Mouse (Mus musculus) intestine, embryonic 14.5 days (tissue): ENCODE measurements around the gene Ttc29. TPM values are rescaled to one million over a fixed set of nuclear protein-coding genes. Genes with fewer than 3 reads are reported as not detected.

ENCODE experiments used
- ATAC-seq: fragments of 200-750 bp; cut with Nextera tagmentation; replicated peaks from 2 replicates; pipeline ENCODE4 v1.8.0; 2017; ENCODE audit warnings: low read depth, moderate number of reproducible peaks, moderate TSS enrichment, moderate library complexity; ENCODE audit not compliant: low FRiP score, low TSS enrichment
- DNase-seq: peaks from one replicate; pipeline ENCODE4 v3.0.0-alpha.2; 2018; ENCODE audit warnings: low spot score
- H3K27ac ChIP-seq: fragments of 300-500 bp; sonication (generic); 2 replicates; pipeline ENCODE4 v1.5.1; 2014; ENCODE audit warnings: low read depth, mild to moderate bottlenecking, control low read depth
- H3K27me3 ChIP-seq: fragments of 300-500 bp; sonication (generic); replicated peaks from 2 replicates; pipeline ENCODE4 v1.6.1; 2014; ENCODE audit warnings: low read length, control low read depth; ENCODE audit not compliant: control insufficient read depth, insufficient read depth
- H3K36me3 ChIP-seq: fragments of 300-500 bp; sonication (generic); 2 replicates; pipeline ENCODE4 v1.6.1; 2014; ENCODE audit warnings: low read length, control low read depth; ENCODE audit not compliant: control insufficient read depth, insufficient read depth
- H3K4me1 ChIP-seq: fragments of 300-500 bp; sonication (generic); replicated peaks from 2 replicates; pipeline ENCODE4 v1.6.1; 2014; ENCODE audit warnings: low read length, control low read depth, mixed read lengths; ENCODE audit not compliant: control insufficient read depth, insufficient read depth
- H3K4me2 ChIP-seq: fragments of 300-500 bp; sonication (generic); 2 replicates; pipeline ENCODE4 v1.6.1; 2014; ENCODE audit warnings: low read length
- H3K4me3 ChIP-seq: fragments of 300-500 bp; sonication (generic); 2 replicates; pipeline ENCODE4 v1.5.1; 2014; ENCODE audit warnings: low read depth, low read length, control low read depth, mixed read lengths
- H3K9ac ChIP-seq: fragments of 300-500 bp; sonication (generic); 2 replicates; pipeline ENCODE4 v1.6.1; 2014; ENCODE audit warnings: mild to moderate bottlenecking, low read length
- H3K9me3 ChIP-seq: fragments of 300-500 bp; sonication (generic); 2 replicates; pipeline ENCODE4 v1.6.1; 2016; ENCODE audit warnings: low read length, control low read depth; ENCODE audit not compliant: control insufficient read depth
- WGBS: fragments of 180-500 bp; shearing (Covaris S2); extraction: QIAGEN DNeasy Blood & Tissue Kit; methylation state at CpG from one replicate; pipeline ENCODE4 v1.1.7; 2014; 5-methylcytosine and 5-hydroxymethylcytosine counted together
- polyA plus RNA-seq: library from polyadenylated mRNA; unstranded; fragments of >200 nt; fragmentation: Nextera tagmentation; extraction: Ambion mirVana; gene quantifications from 2 replicates; pipeline ENCODE4 v1.2.1, GENCODE M21; 2014

Ttc29 gene
- polyA plus RNA-seq, 1 experiment from 2014 or later = not detected

DNA sequence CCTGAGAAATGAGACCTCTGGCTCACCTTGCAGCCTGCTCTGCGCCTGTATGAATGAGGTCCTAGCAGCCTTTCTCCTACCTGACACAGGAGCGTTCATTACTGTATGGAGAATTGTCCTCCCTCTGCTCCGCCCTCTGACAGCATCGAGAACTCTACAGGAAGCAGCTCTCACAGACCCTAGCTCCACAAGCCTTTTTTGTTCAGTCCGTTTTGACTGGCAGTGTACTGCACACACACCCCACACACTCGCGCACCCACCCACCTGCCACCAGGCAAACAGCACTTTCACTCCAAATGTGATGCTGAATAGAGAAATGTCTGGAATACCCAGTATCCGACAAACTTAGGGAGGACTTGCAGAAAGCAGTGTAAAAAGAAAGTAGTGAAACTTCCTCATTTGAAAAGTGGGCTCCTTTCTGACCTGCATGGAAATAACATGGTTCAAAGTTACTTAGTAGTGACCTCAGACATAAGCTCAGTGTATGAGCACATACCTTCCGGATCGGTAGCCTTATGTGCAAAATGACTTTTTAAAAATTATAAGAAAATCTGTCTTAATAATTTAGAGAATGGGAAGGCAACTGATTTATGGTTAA is 76.4 kb downstream of the Ttc29 start:
- ATAC-seq = no peak
- no peaks in the 10 kb centered on the region for H3K36me3 ChIP-seq
- H3K27me3 ChIP-seq = no peaks in the 10 kb centered on the region
- DNase-seq = no peak
- H3K9ac ChIP-seq = no peak overlapping the region
- H3K4me1 ChIP-seq = no peaks in the 10 kb centered on the region
- H3K4me2 ChIP-seq = no peak overlapping the region
- H3K4me3 ChIP-seq = no peak overlapping the region
- WGBS = 75% methylated on average over 10 of the region's 10 CpGs
- no peaks in the 10 kb centered on the region for H3K9me3 ChIP-seq
- H3K27ac ChIP-seq = no peak overlapping the region

DNA sequence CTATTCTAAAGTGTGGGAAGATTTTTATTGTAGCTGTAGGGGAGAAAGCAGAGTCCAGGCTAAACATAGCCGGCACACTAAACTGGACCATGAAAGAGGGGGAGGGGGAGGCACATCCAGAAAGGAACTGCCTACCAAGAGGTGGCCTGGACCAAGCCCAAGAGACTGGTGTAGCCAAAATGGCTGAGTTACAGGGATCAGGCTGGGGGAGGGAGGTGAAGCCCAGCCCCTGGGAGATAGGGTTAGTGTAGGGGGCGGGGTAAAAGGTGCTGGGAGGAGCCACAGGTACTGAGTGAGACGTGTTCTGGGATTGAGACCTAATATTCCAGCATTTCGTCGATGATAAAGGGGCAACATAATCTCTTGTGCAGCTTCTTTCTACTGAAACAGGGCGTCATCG is 77.2 kb downstream of the Ttc29 start:
- DNase-seq (no peak), ATAC-seq (no peak)
- Histone ChIP-seq H3K36me3 (no peaks in the 10 kb centered on the region), H3K27me3 (no peaks in the 10 kb centered on the region), H3K9me3 (no peaks in the 10 kb centered on the region), H3K9ac (no peak overlapping the region), H3K4me2 (no peak overlapping the region), H3K27ac (no peak overlapping the region), H3K4me3 (no peak overlapping the region), H3K4me1 (no peaks in the 10 kb centered on the region)
- 60% methylated on average over 7 of the region's 7 CpGs for WGBS

DNA sequence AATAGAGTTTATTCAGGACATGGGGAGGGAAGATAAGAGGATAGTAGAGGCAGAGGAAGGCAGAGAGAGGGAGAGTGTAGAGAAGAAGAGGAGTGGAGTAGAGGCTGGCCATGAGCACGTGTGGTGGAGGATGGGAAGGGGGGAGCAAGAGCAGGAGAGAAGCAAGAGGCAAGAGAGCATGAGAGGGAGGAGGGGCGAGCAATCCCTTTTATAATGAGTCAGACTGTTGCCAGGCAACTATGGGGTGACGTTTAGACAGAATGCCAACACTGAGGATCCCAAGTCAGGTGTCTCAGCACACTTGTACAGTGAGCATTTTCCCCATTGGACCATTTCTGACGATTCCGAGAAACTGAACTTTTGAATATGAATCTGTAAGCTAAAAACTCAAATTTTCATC is 82.4 kb downstream of the Ttc29 start:
- Histone ChIP-seq H3K4me2 (no peak overlapping the region), H3K4me3 (no peak overlapping the region), H3K9me3 (no peaks in the 10 kb centered on the region), H3K4me1 (no peaks in the 10 kb centered on the region), H3K27ac (no peak overlapping the region), H3K9ac (no peak overlapping the region), H3K27me3 (no peaks in the 10 kb centered on the region), H3K36me3 (no peaks in the 10 kb centered on the region)
- ATAC-seq (no peak), DNase-seq (no peak)
- WGBS = 64% methylated on average over 5 of the region's 5 CpGs

DNA sequence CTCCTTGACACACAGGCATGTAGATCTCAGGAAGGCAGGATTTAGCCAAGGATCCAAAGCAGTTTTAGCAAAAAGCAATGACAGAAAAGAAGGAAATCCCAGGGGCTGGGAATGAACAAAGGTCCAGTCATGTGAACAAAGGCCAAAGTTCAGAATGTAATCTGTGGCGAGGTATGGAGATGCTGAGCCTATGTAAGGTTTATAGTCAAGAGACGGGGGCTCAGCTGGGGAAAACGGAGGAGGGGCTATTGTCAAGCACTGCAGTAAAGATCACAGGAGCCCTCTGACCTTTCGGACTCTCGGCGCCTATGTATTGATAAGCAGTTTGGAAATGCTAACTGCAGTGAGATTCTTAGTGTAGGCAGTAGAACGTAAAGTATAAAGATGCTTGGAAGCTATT is 90.5 kb downstream of the Ttc29 start:
- H3K4me1 ChIP-seq = no peaks in the 10 kb centered on the region
- no peaks in the 10 kb centered on the region for H3K9me3 ChIP-seq
- no peak for ATAC-seq
- H3K4me3 ChIP-seq = no peak overlapping the region
- no peak overlapping the region for H3K9ac ChIP-seq
- H3K4me2 ChIP-seq = no peak overlapping the region
- no peak overlapping the region for H3K27ac ChIP-seq
- H3K27me3 ChIP-seq = no peaks in the 10 kb centered on the region
- DNase-seq = no peak
- H3K36me3 ChIP-seq = no peaks in the 10 kb centered on the region
- 25% methylated on average over 7 of the region's 7 CpGs for WGBS

DNA sequence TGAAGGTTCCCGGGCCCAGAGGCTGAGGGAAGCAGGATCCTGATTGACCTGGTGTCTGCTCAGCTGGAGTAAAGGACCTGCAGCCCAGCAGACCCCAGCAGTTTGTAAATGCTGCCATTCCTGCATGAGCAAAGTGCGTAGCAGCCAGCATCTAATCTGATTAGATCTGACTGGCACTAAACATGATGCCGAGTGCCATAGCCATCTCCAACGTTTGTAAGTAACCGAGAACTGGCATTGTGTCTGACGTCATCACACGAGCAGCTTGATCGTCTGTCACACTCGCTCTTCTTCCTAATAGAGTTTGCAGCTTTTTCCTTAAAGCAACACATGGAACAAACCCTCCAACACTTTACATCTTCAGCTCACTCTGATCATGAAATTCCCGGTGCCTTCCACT is 93.5 kb downstream of the Ttc29 start:
- no peak overlapping the region for H3K4me2 ChIP-seq
- 71% methylated on average over 10 of the region's 10 CpGs for WGBS
- peaks cover 1% of the 10 kb centered on the region; the same call in 1 of the 2 replicates for H3K9me3 ChIP-seq
- H3K4me1 ChIP-seq = no peaks in the 10 kb centered on the region
- ATAC-seq (no peak), DNase-seq (no peak)
- no peaks in the 10 kb centered on the region for H3K36me3 ChIP-seq
- no peak overlapping the region for H3K4me3 ChIP-seq
- no peak overlapping the region for H3K9ac ChIP-seq
- H3K27me3 ChIP-seq = no peaks in the 10 kb centered on the region
- no peak overlapping the region for H3K27ac ChIP-seq

DNA sequence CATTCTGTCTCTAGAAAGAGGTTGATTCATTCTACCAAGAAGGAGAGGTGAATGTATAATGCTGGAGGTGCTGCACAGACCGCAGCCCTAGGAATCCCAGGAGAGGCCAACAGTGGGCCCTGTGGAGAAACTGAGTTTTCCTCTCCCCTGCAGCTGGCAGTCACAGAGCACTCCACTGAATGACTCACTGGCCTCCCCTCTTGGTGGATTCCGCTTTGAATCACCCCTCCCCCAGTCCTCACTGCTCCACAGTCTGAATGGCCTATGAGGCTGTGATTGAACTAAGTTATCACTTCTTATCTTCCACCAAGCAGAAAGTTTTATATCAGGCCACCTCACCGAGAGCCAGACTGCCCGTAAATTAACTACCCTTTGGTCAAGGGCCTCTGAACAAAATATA is 94.0 kb downstream of the Ttc29 start:
- Histone ChIP-seq H3K4me3 (no peak overlapping the region), H3K9me3 (peaks cover 4% of the 10 kb centered on the region; the same call in 1 of the 2 replicates), H3K9ac (no peak overlapping the region), H3K4me1 (no peaks in the 10 kb centered on the region), H3K27ac (no peak overlapping the region), H3K27me3 (no peaks in the 10 kb centered on the region), H3K4me2 (no peak overlapping the region), H3K36me3 (no peaks in the 10 kb centered on the region)
- DNase-seq (no peak), ATAC-seq (no peak)
- 39% methylated on average over 4 of the region's 4 CpGs for WGBS

DNA sequence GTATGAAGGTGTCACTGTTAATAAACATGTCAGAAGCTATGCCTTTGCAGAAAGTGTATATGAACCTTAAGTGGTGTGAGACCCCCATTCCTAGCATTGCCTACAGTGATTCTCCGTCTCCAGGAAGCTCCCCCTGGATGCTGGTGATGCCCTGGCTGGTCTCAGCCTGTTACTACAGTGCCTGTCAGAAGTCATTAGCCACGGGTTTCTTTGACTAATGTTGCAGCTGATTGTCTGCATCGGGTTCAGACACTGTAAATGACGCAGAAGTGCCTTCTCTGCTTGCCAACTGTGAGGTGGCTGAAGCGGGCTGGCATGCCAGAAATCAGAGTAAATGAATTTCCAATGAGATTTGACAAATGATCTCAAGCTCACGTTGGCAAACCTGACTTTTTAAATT is 96.4 kb downstream of the Ttc29 start:
- Histone ChIP-seq H3K36me3 (no peaks in the 10 kb centered on the region), H3K4me1 (no peaks in the 10 kb centered on the region)
- no peak for ATAC-seq

DNA sequence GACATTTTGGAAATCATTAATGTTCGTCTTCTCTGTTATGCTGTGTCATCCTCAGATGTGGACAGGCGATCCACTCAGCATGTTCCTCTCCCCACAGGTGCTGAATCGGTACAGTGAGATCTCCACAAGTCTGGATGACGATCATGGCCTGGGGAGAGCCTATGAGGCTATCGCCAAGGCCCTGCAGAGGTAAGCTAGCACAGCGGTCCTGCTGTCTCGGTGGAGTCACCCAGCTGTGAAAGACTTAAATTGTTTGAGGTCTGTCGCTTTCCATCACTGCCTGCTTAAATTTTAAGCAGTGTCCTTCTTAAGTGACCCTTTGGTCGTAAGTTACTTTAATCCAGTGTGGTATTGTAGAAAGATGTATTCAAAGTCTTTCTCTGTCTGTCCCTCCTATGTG is 102.5 kb downstream of the Ttc29 start:
- Histone ChIP-seq H3K4me2 (no peak overlapping the region), H3K9ac (no peak overlapping the region), H3K9me3 (peaks cover 4% of the 10 kb centered on the region; the same call in 1 of the 2 replicates), H3K4me1 (no peaks in the 10 kb centered on the region), H3K4me3 (no peak overlapping the region), H3K36me3 (no peaks in the 10 kb centered on the region), H3K27me3 (no peaks in the 10 kb centered on the region), H3K27ac (no peak overlapping the region)
- 68% methylated on average over 9 of the region's 9 CpGs for WGBS
- DNase-seq = no peak
- ATAC-seq = no peak

More for the DNA sequence above, 96.4 kb downstream of the Ttc29 start:
- H3K9me3 ChIP-seq = peaks cover 4% of the 10 kb centered on the region; the same call in 1 of the 2 replicates
- no peaks in the 10 kb centered on the region for H3K27me3 ChIP-seq
- DNase-seq = no peak
- no peak overlapping the region for H3K9ac ChIP-seq
- no peak overlapping the region for H3K4me3 ChIP-seq
- WGBS = 73% methylated on average over 6 of the region's 6 CpGs
- H3K4me2 ChIP-seq = no peak overlapping the region
- H3K27ac ChIP-seq = no peak overlapping the region

DNA sequence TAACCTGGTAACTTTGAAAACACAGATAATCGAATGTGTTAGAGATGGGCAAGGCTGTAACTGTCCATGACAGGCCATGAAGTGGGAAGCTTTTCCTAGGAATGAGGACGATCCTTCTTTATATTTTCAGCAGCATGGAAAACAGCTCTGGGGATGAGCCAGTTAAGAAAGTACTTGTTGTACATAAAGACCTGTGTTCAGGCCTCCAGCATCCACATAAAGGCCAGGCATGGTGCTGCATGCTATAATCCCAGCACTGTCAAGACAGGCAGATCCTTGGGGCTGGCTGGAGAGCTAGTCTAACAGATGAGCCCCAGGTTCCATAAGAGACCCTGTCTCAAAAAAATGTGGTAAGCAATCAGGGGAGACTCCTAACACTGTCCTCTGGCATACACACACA is 104.6 kb downstream of the Ttc29 start:
- no peaks in the 10 kb centered on the region for H3K27me3 ChIP-seq
- no peaks in the 10 kb centered on the region for H3K9me3 ChIP-seq
- DNase-seq (no peak), ATAC-seq (no peak)
- H3K9ac ChIP-seq = no peak overlapping the region
- H3K4me1 ChIP-seq = no peaks in the 10 kb centered on the region
- H3K36me3 ChIP-seq = no peaks in the 10 kb centered on the region
- WGBS = 85% methylated on average over 2 of the region's 2 CpGs
- H3K4me2 ChIP-seq = no peak overlapping the region
- no peak overlapping the region for H3K27ac ChIP-seq
- H3K4me3 ChIP-seq = no peak overlapping the region
